8 mouse cellular contexts compared by ENCODE assay signal in genomic region chr5:117509511-117510375, GRCm38 (mm10).
DNase-seq lines count a peak whose midpoint lies in the region; ATAC-seq and TF ChIP-seq lines count a peak whose summit lies in the region.

No protein-coding gene starts in this region.

- TF ChIP-seq POLR2A in ES-Bruce4 (IDR thresholded peaks at IDR 0.05; ENCODE audit: insufficient read depth, low read length), result no peak
- TF ChIP-seq POLR2A in small intestine, adult 2 months (IDR thresholded peaks at IDR 0.05; ENCODE audit: low read depth, low read length), result no peak

- TF ChIP-seq CTCF in ES-Bruce4 (IDR thresholded peaks at IDR 0.05; ENCODE audit: low read depth, low read length), result peak; percentile 73
- TF ChIP-seq CTCF in liver, postnatal 0 days (IDR thresholded peaks at IDR 0.05; ENCODE audit: low read depth), result peak; percentile 78
- peak; percentile 62; the same call in 1 of the 2 replicates for TF ChIP-seq CTCF in small intestine, adult 2 months (IDR thresholded peaks at IDR 0.05; ENCODE audit: extremely low read depth, insufficient read length, insufficient replicate concordance, low read depth, low read length)

- H3K27me3 ChIP-seq in hindbrain, embryonic 10.5 days (ENCODE audit: insufficient read depth, poor library complexity, severe bottlenecking), result no peaks in the 10 kb centered on the region
- H3K27me3 ChIP-seq in hindbrain, embryonic 13.5 days, result no peaks in the 10 kb centered on the region; the same call in 1 of the 2 replicates
- no peaks in the 10 kb centered on the region for H3K27me3 ChIP-seq in ES-Bruce4 (ENCODE audit: control insufficient read depth, insufficient read depth, low read length, poor library complexity, severe bottlenecking)
- H3K27me3 ChIP-seq in hindbrain, embryonic 12.5 days, result no peaks in the 10 kb centered on the region
- H3K27me3 ChIP-seq in liver, postnatal 0 days (ENCODE audit: insufficient read depth, low read length), result no peaks in the 10 kb centered on the region
- no peaks in the 10 kb centered on the region for H3K27me3 ChIP-seq in small intestine, adult 2 months (ENCODE audit: control insufficient read depth, insufficient read depth, low read length)

- no peaks in the 10 kb centered on the region for H3K9me3 ChIP-seq in hindbrain, embryonic 10.5 days
- no peaks in the 10 kb centered on the region for H3K9me3 ChIP-seq in hindbrain, embryonic 13.5 days
- no peaks in the 10 kb centered on the region for H3K9me3 ChIP-seq in ES-Bruce4 (replicated peaks; ENCODE audit: control insufficient read depth, insufficient read depth, low read length, poor library complexity, severe bottlenecking)
- H3K9me3 ChIP-seq in hindbrain, embryonic 12.5 days (replicated peaks), result no peaks in the 10 kb centered on the region
- no peaks in the 10 kb centered on the region for H3K9me3 ChIP-seq in liver, postnatal 0 days (ENCODE audit: low read length)

- H3K4me1 ChIP-seq in hindbrain, embryonic 10.5 days (replicated peaks), result peaks cover 16% of the 10 kb centered on the region
- peaks cover 7% of the 10 kb centered on the region; the same call in 1 of the 2 replicates for H3K4me1 ChIP-seq in hindbrain, embryonic 13.5 days (replicated peaks)
- H3K4me1 ChIP-seq in ES-Bruce4 (ENCODE audit: control insufficient read depth, insufficient read depth, low read length), result no peaks in the 10 kb centered on the region
- H3K4me1 ChIP-seq in hindbrain, embryonic 12.5 days, result peaks cover 10% of the 10 kb centered on the region; the same call in 1 of the 2 replicates
- H3K4me1 ChIP-seq in liver, postnatal 0 days (ENCODE audit: insufficient read depth), result no peaks in the 10 kb centered on the region
- peaks cover 6% of the 10 kb centered on the region; the same call in 1 of the 2 replicates for H3K4me1 ChIP-seq in small intestine, adult 2 months (ENCODE audit: control insufficient read depth, insufficient read depth, insufficient read length, low read length)

- H3K4me2 ChIP-seq in hindbrain, embryonic 13.5 days, result no peak overlapping the region
- H3K4me2 ChIP-seq in hindbrain, embryonic 12.5 days (replicated peaks), result peak overlapping the region; percentile 25; the same call in 1 of the 2 replicates
- no peak overlapping the region for H3K4me2 ChIP-seq in liver, postnatal 0 days (ENCODE audit: low read depth, low read length)

- H3K4me3 ChIP-seq in hindbrain, embryonic 10.5 days, result no peak overlapping the region
- no peak overlapping the region for H3K4me3 ChIP-seq in hindbrain, embryonic 13.5 days
- H3K4me3 ChIP-seq in ES-Bruce4 (ENCODE audit: low read depth, low read length), result no peak overlapping the region
- H3K4me3 ChIP-seq in hindbrain, embryonic 12.5 days, result no peak overlapping the region
- no peak overlapping the region for H3K4me3 ChIP-seq in liver, postnatal 0 days (ENCODE audit: low read depth, low read length)
- no peak overlapping the region for H3K4me3 ChIP-seq in small intestine, adult 2 months (ENCODE audit: low read depth, low read length)

- TF ChIP-seq EP300 in ES-Bruce4 (IDR thresholded peaks at IDR 0.05; ENCODE audit: insufficient read depth, low read depth, low read length), result no peak
- no peak for TF ChIP-seq EP300 in liver, postnatal 0 days (IDR thresholded peaks at IDR 0.05; ENCODE audit: low read depth)

- no peak for ATAC-seq in hindbrain, embryonic 13.5 days (ENCODE audit: low FRiP score)
- no peak for ATAC-seq in hindbrain, embryonic 12.5 days (ENCODE audit: low FRiP score)
- peak; percentile 36; the same call in 1 of the 2 replicates for ATAC-seq in liver, postnatal 0 days

- 41% methylated on average over 22 of the region's 22 CpGs for WGBS in hindbrain, embryonic 10.5 days
- WGBS in hindbrain, embryonic 13.5 days, result 41% methylated on average over 22 of the region's 22 CpGs
- WGBS in hindbrain, embryonic 12.5 days, result 46% methylated on average over 19 of the region's 22 CpGs
- 46% methylated on average over 19 of the region's 22 CpGs for WGBS in liver, postnatal 0 days (ENCODE audit: insufficient replicate concordance)
- 38% methylated on average over 22 of the region's 22 CpGs for WGBS in small intestine, adult 2 months

- no peak overlapping the region for H3K9ac ChIP-seq in hindbrain, embryonic 13.5 days
- H3K9ac ChIP-seq in ES-Bruce4 (ENCODE audit: low read depth, poor library complexity, severe bottlenecking), result no peak overlapping the region
- H3K9ac ChIP-seq in hindbrain, embryonic 12.5 days, result no peak overlapping the region
- H3K9ac ChIP-seq in liver, postnatal 0 days (replicated peaks), result no peak overlapping the region

- peak overlapping the region; percentile 67; the same call in 1 of the 2 replicates for H3K27ac ChIP-seq in hindbrain, embryonic 10.5 days
- no peak overlapping the region for H3K27ac ChIP-seq in hindbrain, embryonic 13.5 days
- no peak overlapping the region for H3K27ac ChIP-seq in ES-Bruce4 (ENCODE audit: insufficient read depth, low read length)
- H3K27ac ChIP-seq in hindbrain, embryonic 12.5 days, result no peak overlapping the region
- no peak overlapping the region for H3K27ac ChIP-seq in liver, postnatal 0 days (ENCODE audit: low read depth)
- no peak overlapping the region for H3K27ac ChIP-seq in small intestine, adult 2 months (ENCODE audit: insufficient read depth, low read depth, low read length)

- H3K36me3 ChIP-seq in hindbrain, embryonic 10.5 days, result no peaks in the 10 kb centered on the region
- no peaks in the 10 kb centered on the region for H3K36me3 ChIP-seq in hindbrain, embryonic 13.5 days
- no peaks in the 10 kb centered on the region for H3K36me3 ChIP-seq in ES-Bruce4 (ENCODE audit: control insufficient read depth, insufficient read depth, low read length, poor library complexity, severe bottlenecking)
- no peaks in the 10 kb centered on the region for H3K36me3 ChIP-seq in hindbrain, embryonic 12.5 days
- H3K36me3 ChIP-seq in liver, postnatal 0 days (replicated peaks; ENCODE audit: insufficient read depth, low read length), result no peaks in the 10 kb centered on the region
- H3K36me3 ChIP-seq in small intestine, adult 2 months (ENCODE audit: control insufficient read depth, insufficient read depth, low read length), result no peaks in the 10 kb centered on the region

- peak; percentile 63 for DNase-seq in hindbrain, embryonic 10.5 days (ENCODE audit: low spot score)
- peak; percentile 79 for DNase-seq in embryo, embryonic 11 days
- peak; percentile 58 for DNase-seq in liver, postnatal 0 days
- no peak for DNase-seq in ovary, postnatal 10 days (ENCODE audit: low spot score)
